Mouse (Mus musculus) bone marrow, adult 2 months (tissue): ENCODE data around the gene Il12a. TPM values are rescaled to one million over a fixed set of nuclear protein-coding genes. Genes with fewer than 3 reads are reported as not detected.

Source experiments
- H3K27ac ChIP-seq: fragments of 200-500 bp; 2 replicates; pipeline ENCODE4 v1.5.1; 2012; ENCODE audit warnings: low read depth, mild to moderate bottlenecking, control low read depth, inconsistent platforms, low read length; ENCODE audit not compliant: control insufficient read depth, poor library complexity, insufficient read depth
- H3K4me1 ChIP-seq: fragments of 200-500 bp; 2 replicates; pipeline ENCODE4 v1.6.1; 2011; ENCODE audit warnings: low read length; ENCODE audit not compliant: control insufficient read depth, insufficient read depth
- H3K4me3 ChIP-seq: fragments of 200-500 bp; replicated peaks from 2 replicates; pipeline ENCODE3; 2011; ENCODE audit warnings: mild to moderate bottlenecking, low read depth, low read length, control low read depth; ENCODE audit not compliant: control insufficient read depth
- CTCF ChIP-seq: fragments of 200-500 bp; IDR thresholded peaks from 2 replicates; pipeline ENCODE4 v1.5.1; 2011; ENCODE audit warnings: low read length, control low read depth; ENCODE audit not compliant: control insufficient read depth, insufficient read depth
- POLR2A ChIP-seq: fragments of 200-500 bp; IDR thresholded peaks from 2 replicates; pipeline ENCODE4 v1.6.1; 2011; ENCODE audit warnings: low read depth, mild to moderate bottlenecking, control low read depth, low read length, borderline replicate concordance; ENCODE audit not compliant: control insufficient read depth
- WGBS: fragments of 180-500 bp; shearing (Covaris S2); methylation state at CpG from one replicate; pipeline ENCODE4 v1.1.7; 2018; 5-methylcytosine and 5-hydroxymethylcytosine counted together
- polyA plus RNA-seq: library from polyadenylated mRNA; stranded (reverse); fragments of >200 nt; gene quantifications from 2 replicates; pipeline ENCODE4 v1.2.4, GENCODE M21; 2011; ENCODE audit warnings: low replicate concordance; ENCODE audit not compliant: missing spikeins, insufficient read depth, insufficient read length

Gene Il12a
- polyA plus RNA-seq, 1 experiment: 14.5 TPM

- Histone ChIP-seq H3K27ac (no peak overlapping the region), H3K4me1 (no peaks in the 10 kb centered on the region; the same call in none of the 2 replicates), H3K4me3 (no peak overlapping the region)
- TF ChIP-seq CTCF (no peak), POLR2A (no peak)
- 89% methylated on average over 6 of the region's 6 CpGs for WGBS
These were observed 30.4 kb upstream of the Il12a start for GRCm38 (mm10) chr3:68659996-68660395.

DNA sequence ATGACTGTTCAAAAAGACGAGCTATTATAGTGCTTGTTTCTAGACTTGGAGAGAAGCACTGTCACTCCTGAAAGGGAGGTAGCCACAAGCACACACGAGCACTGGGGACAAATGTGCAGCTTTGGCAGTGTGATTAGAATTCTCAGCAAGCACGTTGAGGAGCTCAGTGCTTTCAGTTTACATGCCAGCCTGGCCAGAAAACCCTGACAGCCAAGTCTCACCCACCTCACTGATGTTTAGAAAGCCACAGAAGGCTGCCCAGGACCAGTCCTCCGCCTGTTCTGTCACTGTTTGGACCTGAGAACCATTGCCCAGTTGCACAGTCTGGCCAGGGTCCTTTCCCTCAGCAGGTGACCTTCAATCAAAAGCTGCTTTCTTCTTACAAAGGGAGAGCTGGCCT, 29.9 kb upstream of the Il12a start:
- WGBS: 45% methylated on average over 4 of the region's 4 CpGs
- no peak for TF ChIP-seq CTCF
- no peak for TF ChIP-seq POLR2A
- Histone ChIP-seq H3K4me3 (no peak overlapping the region), H3K4me1 (no peaks in the 10 kb centered on the region; the same call in 1 of the 2 replicates), H3K27ac (no peak overlapping the region)

DNA sequence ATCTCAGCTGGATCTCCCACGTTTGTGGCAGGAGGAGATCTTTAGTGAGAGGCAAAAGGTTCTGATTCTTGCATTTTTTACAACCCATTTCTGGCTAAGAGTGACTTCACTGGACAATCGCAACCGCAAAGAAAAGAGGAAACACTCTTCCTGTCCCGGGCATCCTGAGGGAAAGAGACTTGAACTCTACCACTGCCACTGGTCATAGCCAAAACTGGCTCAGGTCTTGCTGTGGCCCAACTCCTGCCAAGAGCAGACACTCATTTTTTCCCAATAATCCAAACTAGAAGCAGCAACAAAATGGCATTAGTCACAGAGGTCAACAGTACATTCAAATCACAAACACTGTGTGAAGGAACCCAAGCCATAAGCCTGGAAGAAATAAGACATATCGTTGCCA, 28.1 kb upstream of the Il12a start:
- peaks cover 2% of the 10 kb centered on the region for H3K4me1 ChIP-seq
- no peak overlapping the region for H3K4me3 ChIP-seq
- WGBS: 16% methylated on average over 5 of the region's 5 CpGs
- TF ChIP-seq CTCF: no peak
- TF ChIP-seq POLR2A: no peak
- H3K27ac ChIP-seq: no peak overlapping the region

- no peak overlapping the region for H3K4me3 ChIP-seq
- H3K4me1 ChIP-seq: peaks cover 2% of the 10 kb centered on the region
- no peak for TF ChIP-seq CTCF
- no peak overlapping the region for H3K27ac ChIP-seq
- 84% methylated on average over 6 of the region's 6 CpGs for WGBS
These were observed 26.1 kb upstream of the Il12a start for GRCm38 (mm10) chr3:68664337-68664736.

DNA sequence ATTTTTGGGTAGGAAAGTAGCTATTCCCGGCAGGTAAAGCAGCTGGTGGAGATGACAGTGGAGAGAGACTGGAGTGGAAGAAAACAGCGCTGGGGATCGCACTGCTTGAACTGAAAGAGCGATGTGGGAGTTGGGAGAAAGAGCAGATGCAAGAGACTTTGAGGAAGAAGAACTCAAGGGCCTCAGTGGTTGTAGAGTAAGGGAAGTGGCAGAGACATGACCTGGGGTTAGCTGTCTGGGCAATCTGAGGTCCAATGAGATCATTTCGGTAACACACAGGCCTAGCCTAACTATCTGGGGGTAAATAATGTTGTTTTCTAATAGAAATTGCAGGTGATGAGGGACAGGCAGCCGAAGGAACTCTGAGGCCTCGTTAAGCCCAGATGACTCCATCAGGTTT, 24.1 kb upstream of the Il12a start:
- peaks cover 2% of the 10 kb centered on the region for H3K4me1 ChIP-seq
- no peak for TF ChIP-seq POLR2A
- TF ChIP-seq CTCF: no peak
- H3K4me3 ChIP-seq: no peak overlapping the region
- WGBS: 46% methylated on average over 7 of the region's 7 CpGs
- no peak overlapping the region for H3K27ac ChIP-seq

- Histone ChIP-seq H3K27ac (no peak overlapping the region), H3K4me1 (peaks cover 2% of the 10 kb centered on the region; the same call in 1 of the 2 replicates), H3K4me3 (no peak overlapping the region)
- no peak for TF ChIP-seq POLR2A
- WGBS: 86% methylated on average over 1 of the region's 1 CpGs
These were observed 22.6 kb upstream of the Il12a start for GRCm38 (mm10) chr3:68667852-68668251.

GRCm38 (mm10) chr3:68669418-68669974, 20.9 kb upstream of the Il12a start:
- H3K27ac ChIP-seq: no peak overlapping the region
- H3K4me1 ChIP-seq: peaks cover 2% of the 10 kb centered on the region; the same call in 1 of the 2 replicates
- TF ChIP-seq CTCF (no peak), POLR2A (no peak)
- WGBS: 77% methylated on average over 5 of the region's 5 CpGs
- H3K4me3 ChIP-seq: no peak overlapping the region

GRCm38 (mm10) chr3:68674721-68675120, 15.7 kb upstream of the Il12a start:
- H3K4me1 ChIP-seq: peaks cover 4% of the 10 kb centered on the region
- WGBS: 79% methylated on average over 2 of the region's 2 CpGs
- no peak overlapping the region for H3K4me3 ChIP-seq
- TF ChIP-seq CTCF (no peak), POLR2A (no peak)
- H3K27ac ChIP-seq: no peak overlapping the region

- WGBS: 66% methylated on average over 12 of the region's 12 CpGs
- TF ChIP-seq POLR2A (no peak), CTCF (no peak)
- H3K27ac ChIP-seq: no peak overlapping the region
- peaks cover 4% of the 10 kb centered on the region for H3K4me1 ChIP-seq
- no peak overlapping the region for H3K4me3 ChIP-seq
These were observed 15.1 kb upstream of the Il12a start for GRCm38 (mm10) chr3:68675216-68675835.
